Mouse (Mus musculus): ENCODE measurements at regions not wholly inside any gene's neighbourhood (a gene's known extent, or its start where the extent isn't known, plus 50 kb on each side); places are given as distances from the start of the nearest gene placed in this dataset.

- TF ChIP-seq CTCF (IDR thresholded peaks at IDR 0.05) (no peak), EP300 (IDR thresholded peaks at IDR 0.05) (no peak)
Observed at GRCm38 (mm10) chr4:37546001-37546400, 594.5 kb upstream of the Lingo2 start.

Data from lung, postnatal 0 days (tissue).